Mouse (Mus musculus) embryonic facial prominence, embryonic 10.5 days (tissue): ENCODE measurements around the gene Dgkg. TPM values are rescaled to one million over a fixed set of nuclear protein-coding genes. Genes with fewer than 3 reads are reported as not detected.

Source experiments
- DNase-seq: peaks from one replicate; pipeline ENCODE4 v3.0.0-alpha.2; 2017; ENCODE audit warnings: low spot score
- H3K27ac ChIP-seq: fragments of 300-500 bp; sonication (generic); replicated peaks from 2 replicates; pipeline ENCODE4 v1.5.1; 2016; ENCODE audit warnings: mild to moderate bottlenecking
- H3K27me3 ChIP-seq: fragments of 300-500 bp; sonication (generic); replicated peaks from 2 replicates; pipeline ENCODE4 v1.6.1; 2016; ENCODE audit warnings: low read depth, mild to moderate bottlenecking; ENCODE audit not compliant: poor library complexity, severe bottlenecking
- H3K36me3 ChIP-seq: fragments of 300-500 bp; sonication (generic); replicated peaks from 2 replicates; pipeline ENCODE4 v1.6.1; 2016; ENCODE audit warnings: mild to moderate bottlenecking, moderate library complexity
- H3K4me1 ChIP-seq: fragments of 300-500 bp; sonication (generic); 2 replicates; pipeline ENCODE4 v1.6.1; 2016
- H3K4me3 ChIP-seq: fragments of 300-500 bp; sonication (generic); 2 replicates; pipeline ENCODE4 v1.5.1; 2016; ENCODE audit warnings: mild to moderate bottlenecking, moderate library complexity
- H3K9me3 ChIP-seq: fragments of 300-500 bp; sonication (generic); 2 replicates; pipeline ENCODE4 v1.6.1; 2016; ENCODE audit warnings: mild to moderate bottlenecking
- WGBS: fragments of 180-500 bp; shearing (Covaris S2); methylation state at CpG from one replicate; pipeline ENCODE4 v1.1.7; 2016; 5-methylcytosine and 5-hydroxymethylcytosine counted together
- polyA plus RNA-seq: library from polyadenylated mRNA; unstranded; fragments of >200 nt; fragmentation: Nextera tagmentation; extraction: Ambion mirVana; gene quantifications from 2 replicates; pipeline ENCODE4 v1.2.1, GENCODE M21; 2016

Gene Dgkg
- polyA plus RNA-seq, 1 experiment from 2014 or later, result 0.22 TPM

GRCm38 (mm10) chr16:22462220-22462619 is 194.8 kb downstream of the Dgkg start:
- 0 out of 2 replicates have a peak, but pooled peaks cover 2% of the 10 kb centered on the region for H3K4me1 ChIP-seq
- 85% methylated on average over 3 of the region's 3 CpGs for WGBS
- H3K27ac ChIP-seq, result no peak overlapping the region
- no peak overlapping the region for H3K4me3 ChIP-seq
- no peaks in the 10 kb centered on the region for H3K36me3 ChIP-seq
- H3K9me3 ChIP-seq, result no peaks in the 10 kb centered on the region
- no peak for DNase-seq
- no peaks in the 10 kb centered on the region; the same call in 1 of the 2 replicates for H3K27me3 ChIP-seq

GRCm38 (mm10) chr16:22461728-22462127 is 195.3 kb downstream of the Dgkg start:
- Histone ChIP-seq H3K36me3 (no peaks in the 10 kb centered on the region), H3K4me3 (no peak overlapping the region), H3K27me3 (no peaks in the 10 kb centered on the region; the same call in 1 of the 2 replicates), H3K27ac (no peak overlapping the region), H3K9me3 (no peaks in the 10 kb centered on the region), H3K4me1 (peaks cover 6% of the 10 kb centered on the region)
- 70% methylated on average over 6 of the region's 6 CpGs for WGBS
- no peak for DNase-seq

GRCm38 (mm10) chr16:22460960-22461359 is 196.1 kb downstream of the Dgkg start:
- H3K4me3 ChIP-seq, result no peak overlapping the region
- peaks cover 8% of the 10 kb centered on the region for H3K4me1 ChIP-seq
- H3K27ac ChIP-seq, result no peak overlapping the region
- no peaks in the 10 kb centered on the region for H3K9me3 ChIP-seq
- 85% methylated on average over 1 of the region's 1 CpGs for WGBS
- H3K36me3 ChIP-seq, result no peaks in the 10 kb centered on the region
- no peaks in the 10 kb centered on the region; the same call in 1 of the 2 replicates for H3K27me3 ChIP-seq
- DNase-seq, result no peak

- H3K4me1 ChIP-seq, result peaks cover 6% of the 10 kb centered on the region
- 85% methylated on average over 9 of the region's 9 CpGs for WGBS
- H3K27ac ChIP-seq, result no peak overlapping the region
These were observed 204.9 kb downstream of the Dgkg start for GRCm38 (mm10) chr16:22452082-22452481.

GRCm38 (mm10) chr16:22448093-22448492 is 208.9 kb downstream of the Dgkg start:
- H3K4me3 ChIP-seq, result no peak overlapping the region
- H3K4me1 ChIP-seq, result peaks cover 14% of the 10 kb centered on the region
- no peaks in the 10 kb centered on the region for H3K9me3 ChIP-seq
- H3K36me3 ChIP-seq, result no peaks in the 10 kb centered on the region
- H3K27ac ChIP-seq, result no peak overlapping the region
- DNase-seq, result no peak
- WGBS, result 89% methylated on average over 6 of the region's 6 CpGs
- H3K27me3 ChIP-seq, result peaks cover 16% of the 10 kb centered on the region; the same call in 1 of the 2 replicates

More at GRCm38 (mm10) chr16:22452082-22452481, 204.9 kb downstream of the Dgkg start:
- DNase-seq, result no peak
- Histone ChIP-seq H3K9me3 (no peaks in the 10 kb centered on the region), H3K36me3 (no peaks in the 10 kb centered on the region), H3K27me3 (no peaks in the 10 kb centered on the region), H3K4me3 (no peak overlapping the region)

GRCm38 (mm10) chr16:22444786-22445185 is 212.2 kb downstream of the Dgkg start:
- no peaks in the 10 kb centered on the region for H3K9me3 ChIP-seq
- no peaks in the 10 kb centered on the region for H3K36me3 ChIP-seq
- H3K4me3 ChIP-seq, result no peak overlapping the region
- H3K4me1 ChIP-seq, result peaks cover 40% of the 10 kb centered on the region
- WGBS, result 56% methylated on average over 6 of the region's 6 CpGs
- H3K27me3 ChIP-seq, result peaks cover 45% of the 10 kb centered on the region
- H3K27ac ChIP-seq, result 0 out of 2 replicates have a peak overlapping the region, but pooled peaks have one; percentile 37
- DNase-seq, result no peak

GRCm38 (mm10) chr16:22442202-22442601 is 214.8 kb downstream of the Dgkg start:
- DNase-seq, result no peak
- WGBS, result 20% methylated on average over 7 of the region's 7 CpGs
- Histone ChIP-seq H3K9me3 (no peaks in the 10 kb centered on the region), H3K36me3 (no peaks in the 10 kb centered on the region), H3K4me3 (no peak overlapping the region), H3K27me3 (peaks cover 52% of the 10 kb centered on the region), H3K27ac (no peak overlapping the region), H3K4me1 (peaks cover 52% of the 10 kb centered on the region)

GRCm38 (mm10) chr16:22441317-22441716 is 215.7 kb downstream of the Dgkg start:
- DNase-seq, result no peak
- H3K9me3 ChIP-seq, result no peaks in the 10 kb centered on the region
- no peak overlapping the region for H3K4me3 ChIP-seq
- 86% methylated on average over 4 of the region's 4 CpGs for WGBS
- H3K27ac ChIP-seq, result no peak overlapping the region
- peaks cover 61% of the 10 kb centered on the region for H3K27me3 ChIP-seq
- H3K4me1 ChIP-seq, result peaks cover 55% of the 10 kb centered on the region
- no peaks in the 10 kb centered on the region for H3K36me3 ChIP-seq

- peak overlapping the region; percentile 83 for H3K27ac ChIP-seq
- H3K4me3 ChIP-seq, result peak overlapping the region; percentile 89
- peaks cover 56% of the 10 kb centered on the region for H3K4me1 ChIP-seq
- peaks cover 71% of the 10 kb centered on the region for H3K27me3 ChIP-seq
- H3K36me3 ChIP-seq, result 0 out of 2 replicates have a peak, but pooled peaks cover 5% of the 10 kb centered on the region
- peak; percentile 71 for DNase-seq
- WGBS, result under 1% methylated on average over 18 of the region's 18 CpGs
- H3K9me3 ChIP-seq, result no peaks in the 10 kb centered on the region
These were observed 216.8 kb downstream of the Dgkg start for GRCm38 (mm10) chr16:22440269-22440668.

- peaks cover 74% of the 10 kb centered on the region for H3K27me3 ChIP-seq
- peak within 1 kb of the TSS; percentile 89 for H3K4me3 ChIP-seq
- peaks cover 10% of the 10 kb centered on the region for H3K36me3 ChIP-seq
- DNase-seq, result peak; percentile 99
- H3K4me1 ChIP-seq, result peaks cover 59% of the 10 kb centered on the region
- peak within 1 kb of the TSS; percentile 92 for H3K27ac ChIP-seq
- no peaks in the 10 kb centered on the region for H3K9me3 ChIP-seq
- under 1% methylated on average over 63 of the region's 63 CpGs for WGBS
These were observed 217.4 kb downstream of the Dgkg start, which contains the start of gene Etv5 for GRCm38 (mm10) chr16:22439499-22440177. Gene Etv5 (minus strand): TSS chr16:22439719.

- Histone ChIP-seq H3K4me1 (peaks cover 59% of the 10 kb centered on the region), H3K27ac (peak overlapping the region; percentile 92), H3K27me3 (peaks cover 70% of the 10 kb centered on the region), H3K9me3 (no peaks in the 10 kb centered on the region), H3K36me3 (peaks cover 13% of the 10 kb centered on the region), H3K4me3 (peak overlapping the region; percentile 89)
- under 1% methylated on average over 59 of the region's 59 CpGs for WGBS
- peak; percentile 95 for DNase-seq
These were observed 218.3 kb downstream of the Dgkg start for GRCm38 (mm10) chr16:22438441-22439373.

- peaks cover 52% of the 10 kb centered on the region for H3K27me3 ChIP-seq
- H3K4me1 ChIP-seq, result peaks cover 50% of the 10 kb centered on the region
- WGBS, result 34% methylated on average over 6 of the region's 6 CpGs
These were observed 220.9 kb downstream of the Dgkg start for GRCm38 (mm10) chr16:22436106-22436505.

More at GRCm38 (mm10) chr16:22436106-22436505, 220.9 kb downstream of the Dgkg start:
- Histone ChIP-seq H3K27ac (no peak overlapping the region), H3K36me3 (peaks cover 19% of the 10 kb centered on the region), H3K4me3 (no peak overlapping the region), H3K9me3 (no peaks in the 10 kb centered on the region)
- DNase-seq, result no peak
